Mouse (Mus musculus) layer of hippocampus, adult 2 months (tissue): ENCODE data around the gene Inmt. TPM values are rescaled to one million over a fixed set of nuclear protein-coding genes. Genes with fewer than 3 reads are reported as not detected.

Source experiments
- DNase-seq, 2 experiments: peaks; one replicate each; pipeline ENCODE4 v3.0.0; 2022; ENCODE audit warnings: low spot score in 2 of 2
- H3K27ac ChIP-seq: fragments of 200-600 bp; 2 replicates; pipeline ENCODE4 v1.8.1; 2022
- H3K4me3 ChIP-seq: fragments of 200-600 bp; 2 replicates; pipeline ENCODE4 v1.8.1; 2022; ENCODE audit warnings: mild to moderate bottlenecking
- CTCF ChIP-seq: fragments of 200-600 bp; conservative IDR thresholded peaks from 2 replicates; pipeline ENCODE4 v1.8.1; 2022; ENCODE audit warnings: antibody characterized with exemption, mild to moderate bottlenecking, moderate library complexity
- total RNA-seq, 2 experiments: library from RNA; stranded (reverse); gene quantifications; 2 replicates each; pipeline ENCODE4 v1.2.3; 2021

The Inmt gene
- total RNA-seq, 2 experiments from 2014 or later = 1.5 to 1.8 TPM

GRCm38 (mm10) chr6:55152226-55152625, 22.6 kb downstream of the Inmt start:
- peak in 1 of 2 experiments; percentile 19 for DNase-seq
- H3K4me3 ChIP-seq = no peak overlapping the region
- no peak for TF ChIP-seq CTCF
- H3K27ac ChIP-seq = no peak overlapping the region

GRCm38 (mm10) chr6:55146138-55146537, 28.7 kb downstream of the Inmt start:
- no peak for DNase-seq
- Histone ChIP-seq H3K4me3 (no peak overlapping the region), H3K27ac (no peak overlapping the region)
- TF ChIP-seq CTCF = no peak

GRCm38 (mm10) chr6:55145285-55145684, 29.6 kb downstream of the Inmt start:
- no peak for TF ChIP-seq CTCF
- Histone ChIP-seq H3K4me3 (no peak overlapping the region), H3K27ac (no peak overlapping the region)
- no peak for DNase-seq

- Histone ChIP-seq H3K4me3 (no peak overlapping the region), H3K27ac (no peak overlapping the region)
- no peak for TF ChIP-seq CTCF
- no peak for DNase-seq
Observed at GRCm38 (mm10) chr6:55138343-55138742, 36.5 kb downstream of the Inmt start.

GRCm38 (mm10) chr6:55133425-55133824, 41.4 kb downstream of the Inmt start:
- H3K27ac ChIP-seq = no peak overlapping the region
- H3K4me3 ChIP-seq = no peak overlapping the region
- TF ChIP-seq CTCF = no peak
- DNase-seq = no peak

GRCm38 (mm10) chr6:55132794-55133193, 42.0 kb downstream of the Inmt start, which contains the start of gene Crhr2:
Gene Crhr2, minus strand, starts transcription at chr6:55133016.
- no peak within 1 kb of the TSS for H3K27ac ChIP-seq
- TF ChIP-seq CTCF = no peak
- H3K4me3 ChIP-seq = no peak within 1 kb of the TSS
- no peak for DNase-seq

- no peak for DNase-seq
- no peak for TF ChIP-seq CTCF
- Histone ChIP-seq H3K27ac (no peak overlapping the region), H3K4me3 (no peak overlapping the region)
Observed at GRCm38 (mm10) chr6:55131301-55131700, 43.5 kb downstream of the Inmt start.

- TF ChIP-seq CTCF = no peak
- DNase-seq = no peak
- H3K4me3 ChIP-seq = no peak overlapping the region
- H3K27ac ChIP-seq = no peak overlapping the region
Observed at GRCm38 (mm10) chr6:55130631-55131030, 44.2 kb downstream of the Inmt start.

GRCm38 (mm10) chr6:55128391-55128790, 46.5 kb downstream of the Inmt start:
- TF ChIP-seq CTCF = no peak
- no peak overlapping the region for H3K27ac ChIP-seq
- no peak overlapping the region for H3K4me3 ChIP-seq
- no peak for DNase-seq

GRCm38 (mm10) chr6:55126576-55126975, 48.3 kb downstream of the Inmt start:
- no peak for DNase-seq
- no peak overlapping the region for H3K27ac ChIP-seq
- TF ChIP-seq CTCF = no peak
- H3K4me3 ChIP-seq = no peak overlapping the region

- TF ChIP-seq CTCF = no peak
- no peak overlapping the region for H3K4me3 ChIP-seq
- no peak for DNase-seq
- H3K27ac ChIP-seq = no peak overlapping the region
Observed at GRCm38 (mm10) chr6:55123056-55123455, 51.8 kb downstream of the Inmt start.

Other genes starting within 250 kb of the Inmt start
- gene Nod1, start 202.4 kb downstream of the Inmt start, total RNA-seq = 1 to 10 TPM; 4.9 TPM
- 10 to 100 TPM; 36.0 to 38.0 TPM for gene Ggct, start 182.1 kb downstream of the Inmt start, total RNA-seq
- 100 to 1,000 TPM; 131 to 134 TPM for gene Gars, start 137.0 kb downstream of the Inmt start, total RNA-seq
- gene Crhr2, start 42.0 kb downstream of the Inmt start, total RNA-seq = 1 to 10 TPM; 2.8 to 4.2 TPM
- 10 to 100 TPM; 13.0 to 14.5 TPM for gene Mindy4, start 28.3 kb upstream of the Inmt start, total RNA-seq
- under 1 TPM; 0.39 to 0.72 TPM for gene Aqp1, start 161.4 kb upstream of the Inmt start, total RNA-seq
- not detected for gene Ghrhr, start 201.3 kb upstream of the Inmt start, total RNA-seq